Mouse (Mus musculus) lung, postnatal 4 days (tissue): ENCODE measurements at regions not wholly inside any gene's neighbourhood (a gene's known extent, or its start where the extent isn't known, plus 50 kb on each side); places are given as distances from the start of the nearest gene placed in this dataset.
"Not testable (repeated sequence)": the region's sequence is repeated elsewhere in the genome, so short reads cannot be mapped to it uniquely, and the experiment has no call there.

Experiments used
- DNase-seq, 2 experiments: peaks; one replicate each; pipeline ENCODE4 v3.0.0; 2021

DNA sequence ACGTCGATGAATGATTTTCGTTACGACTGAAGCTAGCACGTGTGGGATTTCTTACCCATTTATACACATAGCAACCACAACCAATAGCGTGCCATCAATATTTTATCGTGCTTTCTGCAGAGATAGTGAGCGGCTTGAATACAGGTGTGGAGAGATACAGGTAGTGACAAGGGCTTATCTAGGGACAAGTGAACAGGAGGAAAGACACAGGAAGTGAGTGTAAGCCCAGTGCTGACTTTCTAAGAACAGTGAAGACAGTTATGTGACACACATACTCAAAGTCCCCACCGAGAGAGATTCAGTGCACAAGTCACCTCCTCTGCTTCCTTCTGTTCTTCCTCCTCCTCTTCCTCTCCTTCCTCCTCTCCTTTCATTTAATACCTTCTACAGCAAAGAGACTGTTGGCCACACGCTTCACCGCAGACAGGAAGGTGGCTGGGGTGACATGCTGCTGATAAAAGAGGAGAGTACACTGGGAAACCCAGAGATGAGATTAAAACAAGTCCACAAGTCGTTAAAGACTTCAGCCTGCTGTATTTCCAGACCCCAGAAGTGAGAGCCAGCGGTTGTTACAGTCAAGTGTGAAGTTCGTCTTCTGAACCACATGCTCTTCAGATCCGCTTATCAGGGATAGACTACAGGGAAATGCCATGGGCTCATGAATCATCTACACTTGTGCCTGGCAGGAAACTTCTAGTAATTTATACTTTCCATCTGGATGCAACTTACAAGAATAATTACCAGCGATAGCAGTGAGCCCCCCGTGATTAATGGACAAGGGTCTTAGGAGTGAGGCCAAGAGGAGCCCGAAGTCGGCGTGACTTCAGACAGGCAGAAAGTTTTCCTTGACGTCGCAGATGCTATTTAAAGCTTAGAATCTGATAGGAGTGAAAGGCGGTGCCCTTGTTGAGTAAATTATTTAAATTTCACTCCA is 180.5 kb downstream of the Gxylt1 start:
- no peak for DNase-seq

DNA sequence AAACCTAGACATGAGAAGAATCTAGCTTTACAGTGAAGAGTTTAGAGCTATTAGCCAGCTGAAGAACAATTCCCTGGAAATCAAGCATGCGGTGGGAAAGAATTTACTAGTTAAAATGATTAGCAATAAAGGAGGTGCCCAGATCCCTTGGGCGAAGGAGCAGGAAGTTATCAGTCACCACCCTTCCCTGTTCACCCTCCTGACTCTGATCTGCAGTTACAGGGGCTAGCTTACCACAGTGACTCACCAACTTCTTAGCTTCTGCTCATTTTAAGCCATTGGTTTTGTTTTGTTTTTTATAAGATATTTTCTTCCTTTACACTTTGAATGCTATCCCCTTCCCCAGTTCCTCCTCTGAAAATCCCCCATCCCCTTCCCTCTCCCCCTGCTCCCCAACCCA is 183.6 kb downstream of the Gxylt1 start:
- no peak for DNase-seq

DNA sequence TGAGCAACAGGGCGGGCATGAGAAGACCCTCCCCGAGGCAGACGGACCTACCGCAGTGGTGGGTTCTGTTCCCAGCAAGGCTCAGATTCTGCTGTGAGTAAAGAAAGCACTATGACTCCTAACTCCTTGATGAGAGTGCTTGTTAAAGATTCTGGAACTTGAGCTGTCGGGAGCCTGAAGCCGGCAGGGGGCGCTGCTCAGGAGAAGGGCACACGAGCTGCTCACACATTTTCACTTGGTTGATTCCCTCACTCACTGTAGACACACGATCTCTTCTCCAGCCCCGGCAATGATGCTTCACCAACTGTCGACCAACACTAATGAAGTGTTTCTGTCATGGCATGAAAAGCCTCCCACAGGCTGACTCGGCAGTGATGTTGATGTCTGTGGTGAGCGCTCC is 185.6 kb downstream of the Gxylt1 start:
- DNase-seq, result peak; percentile 45 to 56

DNA sequence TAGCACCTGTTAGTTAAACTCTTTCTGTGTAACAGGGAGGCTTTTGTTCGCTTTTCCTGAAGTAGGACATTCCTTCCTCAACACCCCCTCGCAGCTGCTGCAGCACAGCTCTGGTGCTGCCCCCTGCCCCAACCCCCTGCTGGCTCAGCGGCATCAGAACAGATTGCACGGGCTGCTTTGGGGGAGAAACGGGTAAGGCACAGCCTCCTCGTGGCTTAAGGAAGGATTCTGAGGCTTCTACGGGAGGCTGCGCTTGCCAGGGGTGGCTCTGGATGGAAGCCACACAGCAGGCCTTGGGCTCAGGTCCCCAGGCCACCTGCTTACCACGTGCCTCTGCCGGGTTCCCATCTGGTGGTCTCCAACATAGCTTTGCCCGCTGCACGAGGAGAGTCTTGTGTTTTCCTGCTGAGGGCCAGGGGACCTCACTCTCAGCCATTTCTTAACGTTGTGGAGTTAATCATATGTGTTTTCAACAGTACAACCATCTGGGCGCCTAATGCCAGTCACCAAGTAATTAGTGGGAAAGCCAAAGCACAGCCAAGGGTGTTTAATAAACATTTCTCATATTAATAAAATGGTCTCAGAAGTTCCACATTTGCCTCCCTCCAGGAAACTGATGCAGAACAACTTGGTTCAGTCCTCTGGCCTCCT is 189.9 kb downstream of the Gxylt1 start:
- DNase-seq, result no peak

DNA sequence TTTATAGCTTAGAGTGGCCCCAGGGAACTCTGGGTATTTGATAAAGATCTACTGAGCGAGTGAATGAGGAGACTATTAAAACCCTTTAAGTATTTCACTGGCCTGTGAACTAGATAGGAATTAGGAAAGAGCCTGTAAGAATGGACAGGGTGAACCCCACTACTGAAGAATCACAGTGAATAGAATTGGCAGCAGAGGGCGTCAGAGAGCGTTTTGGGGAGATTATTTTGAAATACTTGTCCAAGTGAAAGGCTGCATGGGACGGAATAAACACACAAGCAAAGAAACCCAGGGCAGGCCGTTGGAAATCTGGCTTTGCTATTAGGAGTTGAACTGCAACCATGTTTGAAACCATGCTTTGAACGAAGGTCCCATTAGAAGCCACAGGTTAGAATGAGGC is 200.9 kb downstream of the Gxylt1 start:
- no peak for DNase-seq

DNA sequence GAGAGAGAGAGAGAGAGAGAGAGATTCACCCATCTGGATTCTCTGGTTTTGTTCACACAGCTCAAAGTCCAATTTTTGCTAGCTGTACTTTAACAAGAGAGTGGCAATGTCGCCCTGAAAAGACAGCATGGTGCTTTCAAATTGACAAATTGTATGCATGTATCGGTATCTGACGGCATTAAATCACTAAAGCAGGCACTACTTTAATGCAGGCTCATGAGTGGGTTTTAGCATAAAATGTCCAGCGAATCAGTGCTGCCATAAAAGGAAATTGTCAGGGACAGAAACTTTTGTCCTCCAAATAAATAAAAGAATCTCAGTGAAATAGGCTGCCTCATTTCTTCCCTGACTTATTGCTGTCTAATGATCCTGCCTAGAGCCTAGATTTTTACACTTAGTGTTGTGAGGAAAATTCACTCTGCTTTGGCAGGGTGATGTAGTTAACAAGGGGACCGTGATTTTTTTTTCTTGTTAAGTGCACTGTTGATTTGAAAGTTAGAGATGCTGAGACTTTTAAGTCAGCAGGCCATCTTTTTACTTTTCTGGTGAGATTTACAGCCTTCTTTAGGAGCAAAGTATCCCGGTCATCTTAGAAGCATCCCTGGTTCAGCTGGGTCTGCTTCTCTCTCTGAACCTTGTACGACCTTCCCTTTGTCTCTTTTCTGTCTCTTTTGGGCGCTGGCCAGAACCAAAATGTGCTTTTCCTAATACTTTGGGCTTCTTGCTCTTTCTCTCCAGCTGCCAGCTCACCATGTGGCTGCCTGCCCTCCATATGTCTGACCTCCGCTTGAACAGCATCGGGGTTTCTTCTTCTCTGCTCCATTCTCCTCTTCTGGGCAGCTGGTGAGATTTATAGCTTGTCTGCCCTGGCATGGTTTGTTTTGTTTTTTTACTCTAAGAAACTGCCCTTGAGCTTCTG is 212.5 kb downstream of the Gxylt1 start:
- no peak for DNase-seq

DNA sequence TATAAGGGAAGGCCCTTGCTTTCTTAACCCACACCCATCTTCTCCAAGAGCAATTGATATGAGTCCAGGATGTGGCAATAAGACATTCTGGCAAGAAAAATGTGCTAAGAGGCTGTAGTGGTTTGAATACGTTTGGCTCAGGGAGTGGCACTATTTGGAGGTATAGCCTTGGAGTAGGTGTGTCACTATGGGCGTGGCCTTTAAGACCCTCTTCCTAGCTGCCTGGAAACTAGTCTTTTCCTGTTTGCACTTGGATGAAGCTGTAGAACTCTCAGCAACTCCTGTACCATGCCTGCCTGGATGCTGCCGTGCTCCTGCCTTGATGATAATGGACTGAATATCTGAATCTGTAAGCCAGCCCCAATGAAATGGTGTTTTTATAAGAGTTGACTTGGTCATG is 221.5 kb downstream of the Gxylt1 start:
- DNase-seq, result no peak

DNA sequence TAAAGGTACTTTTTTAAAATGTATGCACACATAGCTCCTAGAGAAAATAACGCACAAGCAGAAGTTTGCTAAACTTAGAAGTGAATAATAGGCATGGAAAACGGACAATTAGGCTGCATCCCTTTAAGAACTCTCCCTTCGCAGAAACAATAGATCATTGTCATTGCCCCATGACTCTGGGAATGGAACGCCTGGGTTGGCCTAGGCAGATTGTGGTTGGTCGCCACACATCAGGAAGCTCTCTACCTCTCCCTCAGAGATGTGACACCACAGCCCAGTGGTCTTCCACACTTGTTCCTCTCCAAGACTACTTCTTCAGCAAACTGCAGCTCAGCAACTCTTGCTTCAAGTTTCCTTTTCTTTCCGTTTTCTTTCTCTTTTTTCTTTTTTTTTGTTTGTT is 247.8 kb downstream of the Gxylt1 start:
- DNase-seq, result no peak

DNA sequence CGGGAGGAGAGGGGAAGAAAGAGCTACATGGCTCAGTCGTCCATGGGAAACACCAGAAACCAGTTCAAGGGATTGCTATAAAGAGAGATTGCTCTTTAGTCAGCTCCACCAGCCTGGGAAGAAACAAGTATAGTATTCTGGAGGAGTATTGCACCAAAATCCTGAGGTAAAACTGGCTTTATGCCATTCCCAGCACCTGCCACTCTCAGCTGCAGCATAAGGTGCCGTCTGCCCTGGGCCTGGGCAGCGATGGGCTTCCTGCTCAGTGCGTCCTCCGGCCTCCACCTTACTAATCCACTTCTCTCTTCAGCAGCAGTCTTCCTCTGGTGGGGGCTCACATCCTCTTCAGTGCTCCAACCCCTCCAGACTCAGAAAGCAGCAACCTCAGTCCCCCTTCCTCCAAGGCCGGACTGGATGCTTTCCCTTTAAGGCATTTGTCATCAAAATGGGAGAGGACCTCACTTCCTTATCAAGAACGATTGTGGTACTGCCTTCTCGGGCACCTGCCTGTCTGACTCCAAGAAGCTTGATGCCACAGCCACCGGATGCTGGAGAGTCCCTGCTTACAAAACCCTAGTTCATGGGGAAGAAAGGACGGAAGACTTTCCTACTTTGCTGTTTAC is 248.4 kb downstream of the Gxylt1 start:
- DNase-seq, result peak; percentile 9 to 43

DNA sequence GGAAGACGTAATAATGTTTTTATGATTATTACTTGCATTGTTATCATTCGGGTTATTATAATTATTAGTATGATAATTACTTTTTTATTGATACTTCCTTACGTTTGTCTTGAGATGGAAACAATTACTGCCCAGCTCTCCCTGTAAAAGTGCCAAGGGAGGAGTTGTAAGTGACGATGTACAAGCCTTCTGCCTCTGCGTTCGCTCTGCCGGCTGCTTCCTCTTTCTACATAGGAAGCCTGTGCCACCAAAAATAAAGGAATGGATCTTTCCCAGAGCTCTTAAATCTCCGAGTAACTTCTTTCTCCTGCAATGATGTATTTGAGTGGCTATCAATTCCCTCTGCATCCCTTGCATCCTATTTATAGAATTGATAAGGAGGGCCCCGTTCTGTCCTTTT is 249.2 kb downstream of the Gxylt1 start:
- no peak for DNase-seq

DNA sequence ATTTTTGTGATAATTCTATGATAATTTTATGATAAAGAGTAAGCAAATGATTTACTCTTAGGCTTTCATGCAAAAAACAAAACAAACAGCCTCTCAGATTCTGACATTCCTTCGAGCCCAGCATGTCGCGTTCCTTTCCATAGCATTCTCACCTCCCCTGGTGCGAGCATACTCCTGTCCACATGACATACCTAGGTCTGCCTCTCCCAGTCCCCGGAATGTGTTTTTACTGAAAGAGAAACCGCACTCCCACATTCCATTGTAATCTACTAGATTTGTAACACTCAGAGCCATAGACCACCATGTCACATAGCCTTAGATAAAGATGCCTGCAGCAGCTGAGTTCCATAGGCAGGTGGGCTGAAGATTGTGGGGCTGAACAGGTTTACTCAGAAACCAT is 250.8 kb downstream of the Gxylt1 start:
- DNase-seq, result no peak

DNA sequence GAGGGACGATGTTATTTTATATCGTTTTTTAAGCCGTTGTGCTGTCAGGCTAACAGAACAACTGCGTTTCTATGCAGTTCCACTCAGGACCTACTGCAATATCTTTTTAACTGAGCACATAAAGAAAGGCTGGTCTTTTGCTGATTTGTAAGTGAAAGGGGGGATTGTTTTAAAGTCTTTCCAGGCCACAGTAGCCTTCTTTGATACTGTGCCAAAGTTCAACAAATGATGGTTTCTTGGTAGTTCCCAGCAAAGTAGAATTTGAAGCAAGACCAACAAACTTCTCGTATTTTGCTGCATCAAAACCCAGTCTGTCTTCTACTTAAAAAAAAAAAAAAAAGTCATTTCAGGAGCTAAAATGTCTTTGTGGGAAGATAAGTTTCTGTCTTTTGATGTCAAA is 263.8 kb downstream of the Gxylt1 start:
- DNase-seq, result no peak

DNA sequence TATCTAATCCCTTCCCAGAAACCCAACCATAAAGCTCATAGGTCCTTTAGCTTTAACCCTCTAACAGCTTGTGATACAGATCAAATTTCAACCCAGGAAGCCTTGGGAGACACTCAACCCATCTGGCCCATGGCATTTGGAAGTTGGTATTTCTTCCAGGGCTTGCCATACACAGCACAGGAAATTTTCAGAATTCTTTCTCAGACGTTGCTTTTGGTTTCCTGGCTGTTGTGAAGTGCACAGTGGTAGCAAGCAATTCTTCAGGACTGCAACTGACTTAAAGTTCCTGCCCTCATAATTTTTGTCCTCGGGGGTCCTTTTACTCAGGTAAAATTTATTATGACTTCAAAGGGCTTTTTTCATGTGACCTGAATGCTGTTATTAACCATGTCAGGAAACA is 264.4 kb downstream of the Gxylt1 start:
- DNase-seq, result no peak

DNA sequence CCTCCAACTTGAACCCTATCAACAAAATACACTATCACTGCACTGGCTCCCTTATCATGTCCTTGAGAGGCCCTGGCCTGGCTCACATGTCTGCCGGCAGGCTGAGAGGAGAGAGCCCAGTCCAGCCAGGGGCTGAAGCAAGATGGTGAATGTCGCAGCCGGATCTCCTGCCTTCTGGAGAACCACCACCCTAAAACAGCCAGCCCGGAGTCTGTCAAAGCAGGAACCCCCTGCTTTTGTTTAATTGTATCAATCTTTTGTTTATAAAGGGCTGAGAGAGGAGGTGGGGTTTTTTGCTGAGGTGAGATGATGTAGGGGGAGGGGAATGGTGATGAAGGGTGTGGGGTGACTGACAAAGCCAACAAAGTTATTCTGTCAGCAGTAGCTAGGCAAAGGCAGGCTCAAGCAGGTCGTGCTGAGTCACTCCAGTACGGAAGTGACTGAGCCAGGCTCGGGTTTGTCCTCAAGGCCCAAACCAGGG is 269.2 kb downstream of the Gxylt1 start:
- DNase-seq, result peak in 1 of 2 experiments; percentile 4

DNA sequence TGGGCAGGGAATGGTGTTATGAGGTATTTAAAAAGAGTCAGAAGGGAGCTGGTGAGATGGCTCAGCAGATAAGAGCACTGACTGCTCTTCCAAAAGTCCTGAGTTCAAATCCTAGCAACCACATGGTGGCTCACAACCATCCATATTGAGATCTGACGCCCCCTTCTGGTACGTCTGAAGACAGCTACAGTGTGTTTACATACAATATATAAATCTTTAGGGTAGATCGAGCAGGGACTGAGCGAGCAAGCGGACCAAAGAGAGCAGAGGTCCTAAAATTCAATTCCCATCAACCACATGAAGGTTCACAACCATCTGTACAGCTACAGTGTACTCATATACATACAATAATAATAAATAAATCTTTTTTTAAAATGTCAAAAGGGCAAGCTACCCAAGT is 269.8 kb downstream of the Gxylt1 start:
- not testable (repeated sequence) for DNase-seq

DNA sequence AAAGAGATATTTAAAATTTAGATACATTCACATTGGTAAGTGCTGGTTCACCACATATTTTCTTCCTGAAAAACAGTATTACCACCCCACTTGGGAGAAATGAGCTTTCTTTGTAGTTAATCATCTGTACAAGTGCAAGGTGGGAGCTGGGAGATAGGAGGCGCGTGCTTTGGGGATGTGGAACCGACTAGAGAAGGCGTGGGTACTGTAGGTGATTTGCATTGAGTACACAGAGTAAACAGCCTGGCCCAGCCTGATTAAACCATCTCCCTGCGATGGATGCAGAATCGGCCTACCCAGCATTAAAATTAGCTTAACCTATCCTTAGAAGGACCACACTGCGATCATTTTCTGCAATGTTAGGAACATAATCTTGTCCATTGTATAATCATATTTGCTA is 270.4 kb downstream of the Gxylt1 start:
- no peak for DNase-seq

DNA sequence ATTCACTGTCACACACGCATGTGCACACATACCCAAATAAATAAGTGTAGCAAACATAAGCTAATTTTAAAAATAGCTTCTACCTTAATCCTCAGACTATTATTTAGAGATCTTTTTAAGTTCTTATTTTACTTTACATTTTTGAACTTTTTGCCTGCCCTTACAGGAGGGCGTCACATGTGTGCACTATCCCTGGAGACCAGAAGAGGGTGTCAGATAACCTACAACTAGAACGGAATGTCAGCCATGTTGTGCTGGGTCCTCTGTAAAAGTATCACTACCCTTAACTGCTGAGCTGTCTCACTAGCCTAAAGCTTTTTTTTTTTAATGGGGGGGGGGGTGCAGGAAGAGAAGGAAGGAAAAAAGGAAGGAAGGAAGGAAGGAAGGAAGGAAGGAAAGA is 271.7 kb downstream of the Gxylt1 start:
- DNase-seq, result no peak

DNA sequence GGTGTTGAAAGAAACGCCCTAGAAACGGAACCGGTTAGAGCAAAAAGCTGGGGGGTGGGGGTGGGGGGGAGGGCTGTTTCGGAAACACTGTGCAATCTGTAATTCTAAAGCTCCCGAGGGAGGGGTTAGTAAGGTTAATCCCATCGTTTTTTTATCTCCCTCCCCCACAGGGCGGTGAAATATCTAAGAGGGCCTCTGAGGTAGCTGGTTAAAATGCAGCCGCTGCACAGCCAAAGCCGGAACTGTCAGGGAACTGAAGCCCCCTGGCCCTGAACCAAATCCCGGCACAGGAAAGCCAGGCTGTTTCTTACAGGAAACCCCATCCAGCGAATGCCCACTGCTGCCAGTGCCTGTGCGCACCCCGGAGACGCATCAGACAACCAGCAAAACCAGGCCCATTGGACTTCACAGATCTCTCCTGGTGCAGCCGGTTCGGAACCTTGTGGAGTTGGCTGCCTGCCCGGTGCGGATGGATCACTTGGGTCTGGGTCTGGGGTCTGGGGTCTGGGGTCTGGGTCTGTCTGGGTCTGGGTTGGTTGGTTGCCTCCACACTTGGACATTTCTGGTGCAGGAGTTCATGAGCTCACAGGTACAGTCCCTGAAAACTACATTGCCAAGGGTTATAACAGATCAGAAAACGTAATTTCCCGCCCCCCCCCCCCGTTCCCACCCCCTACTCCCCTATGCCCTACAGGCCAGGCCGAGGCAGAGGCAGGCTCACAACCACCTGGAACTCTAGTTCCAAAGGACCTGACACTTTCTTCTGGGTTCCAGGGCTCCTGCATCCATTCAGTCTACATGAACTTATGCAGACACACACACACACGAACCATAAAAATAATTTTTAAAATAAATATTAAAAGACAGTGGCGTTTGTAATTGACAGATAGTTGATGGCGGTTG is 272.7 kb downstream of the Gxylt1 start:
- DNase-seq, result peak; percentile 39 to 64

DNA sequence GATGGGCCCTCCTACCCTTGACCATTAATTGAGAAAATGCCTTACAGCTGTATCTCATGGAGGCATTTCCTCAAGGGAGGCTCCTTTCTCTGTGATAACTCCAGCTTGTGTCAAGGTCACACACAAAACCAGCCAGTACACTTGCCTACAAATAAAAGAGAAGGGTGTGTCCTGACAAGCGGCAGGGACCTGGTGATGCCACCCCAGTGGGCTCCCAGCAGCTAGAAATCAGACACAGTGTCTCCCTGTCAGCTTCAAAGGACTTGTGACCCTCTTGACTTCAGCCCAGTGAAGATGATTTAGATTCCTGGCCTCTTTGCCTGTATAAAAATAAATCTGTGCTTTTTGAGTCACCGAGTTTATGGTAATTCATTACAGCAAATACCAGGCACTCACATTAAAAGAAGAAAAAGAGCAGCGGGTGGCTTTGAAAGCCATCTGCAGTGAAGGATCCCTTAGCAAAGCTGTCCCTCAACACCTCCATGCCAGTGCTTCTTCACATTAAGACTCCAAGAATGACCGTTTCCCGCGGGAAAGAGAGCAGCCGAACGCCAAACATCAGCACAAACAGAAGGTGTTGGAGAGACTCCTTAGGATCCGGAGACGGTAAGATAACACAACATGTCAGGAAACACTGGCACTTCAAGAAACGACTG is 273.5 kb downstream of the Gxylt1 start:
- DNase-seq, result no peak

DNA sequence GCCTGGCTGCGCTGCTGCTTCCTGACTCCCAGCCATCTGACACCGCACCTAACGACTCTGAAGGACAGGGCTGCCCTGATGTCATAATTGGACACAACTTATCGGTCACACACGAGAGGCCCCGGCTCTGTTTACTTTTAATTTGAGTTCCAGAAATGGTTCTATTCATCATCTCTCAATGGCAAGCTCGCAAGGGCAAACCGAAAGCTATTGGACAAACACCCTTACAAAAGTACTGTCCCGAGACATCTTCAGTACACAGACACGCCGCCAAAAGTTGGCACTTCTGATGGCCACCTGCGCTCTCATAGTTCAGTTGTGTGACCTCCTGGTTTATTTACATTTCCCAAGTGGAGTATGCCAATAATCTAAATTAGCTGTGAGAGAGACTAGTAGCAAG is 274.9 kb downstream of the Gxylt1 start:
- DNase-seq, result peak in 1 of 2 experiments; percentile 4

DNA sequence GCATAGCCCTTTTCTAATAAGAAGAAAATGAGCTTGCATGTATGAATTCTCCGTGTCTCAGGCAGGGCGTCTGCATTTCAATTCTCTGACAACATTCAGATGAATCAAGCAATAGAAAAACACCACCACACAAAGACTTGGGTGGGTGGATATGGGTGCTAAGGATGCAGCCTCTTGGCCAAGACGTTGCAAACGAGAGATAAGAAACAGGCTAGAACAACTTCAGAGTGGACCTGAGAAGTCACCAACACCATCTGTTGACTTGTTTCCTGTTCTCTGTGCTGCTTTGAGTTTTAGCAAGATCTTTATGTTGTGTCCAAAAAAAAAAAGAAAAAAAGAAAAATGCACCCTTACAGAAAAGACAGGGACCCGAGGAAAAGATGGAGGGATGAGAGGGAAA is 277.0 kb downstream of the Gxylt1 start:
- DNase-seq, result no peak
